Mouse (Mus musculus) cerebellum, adult 11 months (tissue): ENCODE results near the gene Cad.

ENCODE experiments used
- DNase-seq: peaks from one replicate; pipeline ENCODE4 v3.0.0; 2022

Gene Cad

GRCm38 (mm10) chr5:31071059-31071458 is 16.5 kb downstream of the Cad start:
- DNase-seq = no peak

GRCm38 (mm10) chr5:31071821-31072220 is 17.2 kb downstream of the Cad start:
- no peak for DNase-seq

- no peak for DNase-seq
These were observed 18.6 kb downstream of the Cad start for GRCm38 (mm10) chr5:31073176-31073575.

- no peak for DNase-seq
These were observed 21.8 kb downstream of the Cad start for GRCm38 (mm10) chr5:31076346-31076745.

GRCm38 (mm10) chr5:31080059-31080794 is 25.6 kb downstream of the Cad start:
- no peak for DNase-seq

GRCm38 (mm10) chr5:31080795-31081164 is 26.2 kb downstream of the Cad start:
- DNase-seq = no peak

- DNase-seq = no peak
These were observed 26.8 kb downstream of the Cad start for GRCm38 (mm10) chr5:31081386-31081785.

GRCm38 (mm10) chr5:31082355-31082754 is 27.8 kb downstream of the Cad start:
- no peak for DNase-seq

GRCm38 (mm10) chr5:31082935-31083625 is 28.5 kb downstream of the Cad start:
- DNase-seq = no peak

GRCm38 (mm10) chr5:31083949-31084348 is 29.4 kb downstream of the Cad start:
- DNase-seq = no peak

GRCm38 (mm10) chr5:31086606-31087005 is 32.0 kb downstream of the Cad start:
- no peak for DNase-seq

- no peak for DNase-seq
These were observed 32.6 kb downstream of the Cad start for GRCm38 (mm10) chr5:31087131-31087530.

- DNase-seq = no peak
These were observed 37.8 kb downstream of the Cad start for GRCm38 (mm10) chr5:31092231-31092975.

GRCm38 (mm10) chr5:31093151-31094041 is 38.8 kb downstream of the Cad start:
- no peak for DNase-seq

- no peak for DNase-seq
These were observed 39.7 kb downstream of the Cad start for GRCm38 (mm10) chr5:31094100-31094798.

GRCm38 (mm10) chr5:31094799-31095691 is 40.5 kb downstream of the Cad start:
- no peak for DNase-seq

- DNase-seq = no peak
These were observed 41.3 kb downstream of the Cad start for GRCm38 (mm10) chr5:31095711-31096480.

GRCm38 (mm10) chr5:31105814-31106335 is 51.3 kb downstream of the Cad start, which contains the start of gene Dnajc5g:
Dnajc5g (plus strand) TSS chr5:31106285.
- no peak for DNase-seq

- DNase-seq = no peak
These were observed 53.5 kb downstream of the Cad start, which contains the start of gene Slc30a3 for GRCm38 (mm10) chr5:31108000-31108490. Slc30a3 (minus strand) TSS chr5:31108237.

- DNase-seq = no peak
These were observed 56.2 kb downstream of the Cad start for GRCm38 (mm10) chr5:31110781-31111180.
